Mouse (Mus musculus) right cerebral cortex, adult 18-20 months (tissue): Measurements from ENCODE around the gene Hspa1l.
"Not testable (repeated sequence)": the region's sequence is repeated elsewhere in the genome, so short reads cannot be mapped to it uniquely, and the experiment has no call there.

Experiments
- DNase-seq: peaks from one replicate; pipeline ENCODE4 v3.0.0; 2022; ENCODE audit warnings: mixed read lengths

The Hspa1l gene

DNA sequence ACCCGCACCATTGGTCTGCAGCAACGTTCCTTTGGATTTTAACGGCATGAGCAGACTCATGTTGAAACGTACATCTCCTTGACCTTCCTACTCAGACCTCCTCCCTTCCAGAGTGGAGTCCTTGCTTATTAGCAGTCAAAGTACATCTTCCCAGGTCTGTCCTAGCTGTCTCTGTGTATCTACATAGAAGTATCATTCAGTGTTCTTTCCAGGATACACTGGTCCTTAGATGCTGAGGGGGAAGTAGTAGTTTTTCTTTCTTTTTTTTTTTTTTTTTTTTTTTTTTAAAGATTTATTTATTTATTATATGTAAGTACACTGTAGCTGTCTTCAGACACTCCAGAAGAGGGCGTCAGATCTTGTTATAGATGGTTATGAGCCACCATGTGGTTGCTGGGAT, 33.4 kb downstream of the Hspa1l start:
- not testable (repeated sequence) for DNase-seq

DNA sequence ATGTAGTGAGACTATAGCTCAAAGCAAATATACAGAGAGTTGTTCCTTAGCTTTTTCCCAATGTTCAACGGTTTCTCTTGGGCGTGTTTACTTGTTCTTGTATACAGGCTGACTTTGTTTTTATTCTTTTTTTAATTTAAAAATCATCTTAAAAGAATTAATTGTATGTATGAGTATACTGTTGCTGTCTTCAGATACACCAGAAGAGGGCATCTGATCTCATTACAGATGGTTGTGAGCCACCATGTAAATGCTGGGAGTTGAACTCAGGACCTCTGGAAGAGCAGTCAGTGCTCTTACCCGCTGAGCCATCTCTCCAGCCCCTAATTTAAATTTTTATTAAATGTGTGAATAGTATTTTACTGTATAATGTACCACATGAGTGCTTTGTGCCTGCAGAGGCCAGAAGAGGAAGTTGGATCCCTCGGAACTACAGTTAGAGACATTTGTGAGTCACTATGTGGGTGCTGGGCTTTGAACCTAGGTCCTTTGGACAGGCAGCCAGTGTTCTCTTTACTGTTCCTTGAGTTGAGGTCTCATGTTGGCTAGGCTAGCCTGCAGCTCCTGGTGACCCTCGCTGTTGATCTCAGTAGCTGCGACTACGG, 35.0 kb downstream of the Hspa1l start:
- DNase-seq: no peak

DNA sequence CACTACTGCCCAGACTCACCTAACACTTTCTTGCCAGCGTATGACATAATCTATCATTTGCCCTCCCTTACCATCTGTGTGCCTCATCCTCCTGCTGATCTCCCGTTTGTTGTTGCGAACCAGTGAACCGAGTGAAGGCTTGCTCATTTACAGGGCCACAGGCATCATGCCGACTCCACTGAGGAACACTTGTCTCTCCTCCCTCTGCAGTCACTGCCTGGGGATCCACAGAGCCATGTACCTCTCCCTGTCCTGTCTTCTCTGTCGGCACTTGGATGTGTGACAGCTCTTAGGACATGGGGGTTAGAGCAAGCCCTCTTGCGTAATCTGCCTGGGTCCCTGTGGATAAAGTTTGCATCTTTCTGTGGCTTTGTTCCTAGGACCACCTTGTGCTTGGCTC, 37.1 kb downstream of the Hspa1l start:
- no peak for DNase-seq

DNA sequence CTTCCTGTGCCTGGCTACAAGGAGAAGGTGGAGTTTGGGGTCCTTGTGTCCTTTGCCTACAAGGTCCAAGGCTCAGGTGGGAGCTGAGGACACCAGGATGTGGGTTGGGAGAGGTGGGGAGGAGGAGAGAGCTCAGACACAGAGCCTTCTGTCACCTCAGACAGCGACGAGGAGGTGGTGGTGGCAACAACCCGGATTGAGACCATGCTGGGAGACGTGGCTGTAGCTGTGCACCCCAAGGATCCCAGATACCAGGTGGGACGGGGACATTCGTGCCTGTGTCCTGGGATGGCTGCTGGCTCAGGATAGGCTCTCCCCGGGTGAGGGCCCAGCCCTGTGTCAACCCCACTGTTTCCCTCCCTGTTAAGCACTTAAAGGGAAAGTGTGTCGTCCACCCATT, 38.9 kb downstream of the Hspa1l start:
- DNase-seq: no peak

DNA sequence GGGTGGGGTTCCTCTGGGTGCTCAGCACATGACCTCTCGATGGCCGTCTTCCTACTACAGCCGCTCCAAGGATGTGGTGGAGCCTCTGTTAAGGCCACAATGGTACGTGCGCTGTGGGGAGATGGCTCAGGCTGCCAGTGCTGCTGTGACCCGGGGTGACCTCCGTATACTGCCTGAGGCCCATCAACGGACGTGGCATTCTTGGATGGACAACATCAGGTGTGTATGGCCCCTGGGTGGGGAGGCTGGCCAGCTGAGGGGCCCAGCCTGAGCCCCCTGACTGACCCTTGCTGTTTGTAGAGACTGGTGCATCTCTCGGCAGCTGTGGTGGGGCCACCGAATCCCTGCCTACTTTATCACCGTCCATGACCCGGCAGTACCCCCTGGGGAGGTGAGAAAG, 39.9 kb downstream of the Hspa1l start:
- no peak for DNase-seq

DNA sequence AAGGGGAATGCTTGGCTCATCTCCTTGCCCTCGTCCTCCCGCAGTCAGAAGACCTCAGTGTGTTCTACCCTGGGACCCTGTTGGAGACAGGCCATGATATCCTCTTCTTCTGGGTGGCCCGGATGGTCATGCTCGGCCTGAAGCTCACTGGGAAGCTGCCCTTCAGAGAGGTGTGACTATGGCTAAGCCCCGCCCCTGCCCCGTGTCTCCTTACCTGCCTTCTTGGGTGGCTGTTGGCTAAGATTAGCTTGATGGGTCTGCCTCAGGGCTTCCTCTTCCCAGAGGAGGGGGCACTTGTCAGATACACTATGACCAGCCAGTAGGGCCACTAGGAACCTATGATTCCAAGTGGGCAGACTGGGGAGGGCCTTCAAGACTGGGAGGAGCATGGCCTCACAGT, 40.7 kb downstream of the Hspa1l start:
- no peak for DNase-seq

DNA sequence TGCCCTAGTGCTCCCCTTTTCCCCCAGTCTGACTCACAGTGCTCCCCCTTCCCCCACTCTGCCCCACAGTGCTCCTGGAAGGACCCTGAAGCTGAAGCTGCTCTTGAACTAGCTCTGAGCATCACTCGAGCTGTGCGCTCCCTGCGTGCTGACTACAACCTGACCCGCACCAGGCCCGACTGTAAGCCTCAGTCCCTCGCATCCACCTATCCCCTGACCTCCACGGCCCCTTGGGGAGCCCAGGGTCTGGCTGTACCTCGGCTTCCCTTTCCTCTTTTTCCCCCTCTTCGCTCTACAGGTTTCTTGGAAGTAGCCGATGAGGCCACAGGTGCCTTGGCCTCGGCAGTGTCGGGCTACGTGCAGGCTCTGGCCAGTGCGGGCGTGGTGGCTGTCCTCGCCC, 42.8 kb downstream of the Hspa1l start:
- no peak for DNase-seq

DNA sequence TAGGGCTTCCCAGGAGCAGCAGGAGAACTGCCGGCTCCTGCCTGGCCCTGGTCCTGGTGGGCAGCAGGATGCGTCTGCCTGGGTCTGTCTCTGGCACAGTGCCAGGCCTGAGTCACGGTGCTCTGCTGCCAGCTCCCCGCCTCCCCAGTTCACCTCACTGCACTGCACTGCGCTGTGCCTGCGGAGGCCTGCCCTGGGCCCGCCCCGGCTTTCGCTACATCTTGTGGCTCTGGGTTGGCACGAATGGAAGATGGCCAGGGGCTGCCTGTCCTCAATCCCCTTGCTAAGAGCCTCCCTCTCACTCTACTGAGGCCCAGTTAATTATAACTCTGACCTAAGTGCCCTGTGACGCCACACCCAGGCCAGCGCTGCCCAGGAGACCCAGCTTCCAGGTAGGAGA, 43.9 kb downstream of the Hspa1l start, which contains the start of gene Vwa7:
Gene Vwa7 (plus strand): TSS at position 204 of the 400 bp plus-strand sequence.
- DNase-seq: no peak

DNA sequence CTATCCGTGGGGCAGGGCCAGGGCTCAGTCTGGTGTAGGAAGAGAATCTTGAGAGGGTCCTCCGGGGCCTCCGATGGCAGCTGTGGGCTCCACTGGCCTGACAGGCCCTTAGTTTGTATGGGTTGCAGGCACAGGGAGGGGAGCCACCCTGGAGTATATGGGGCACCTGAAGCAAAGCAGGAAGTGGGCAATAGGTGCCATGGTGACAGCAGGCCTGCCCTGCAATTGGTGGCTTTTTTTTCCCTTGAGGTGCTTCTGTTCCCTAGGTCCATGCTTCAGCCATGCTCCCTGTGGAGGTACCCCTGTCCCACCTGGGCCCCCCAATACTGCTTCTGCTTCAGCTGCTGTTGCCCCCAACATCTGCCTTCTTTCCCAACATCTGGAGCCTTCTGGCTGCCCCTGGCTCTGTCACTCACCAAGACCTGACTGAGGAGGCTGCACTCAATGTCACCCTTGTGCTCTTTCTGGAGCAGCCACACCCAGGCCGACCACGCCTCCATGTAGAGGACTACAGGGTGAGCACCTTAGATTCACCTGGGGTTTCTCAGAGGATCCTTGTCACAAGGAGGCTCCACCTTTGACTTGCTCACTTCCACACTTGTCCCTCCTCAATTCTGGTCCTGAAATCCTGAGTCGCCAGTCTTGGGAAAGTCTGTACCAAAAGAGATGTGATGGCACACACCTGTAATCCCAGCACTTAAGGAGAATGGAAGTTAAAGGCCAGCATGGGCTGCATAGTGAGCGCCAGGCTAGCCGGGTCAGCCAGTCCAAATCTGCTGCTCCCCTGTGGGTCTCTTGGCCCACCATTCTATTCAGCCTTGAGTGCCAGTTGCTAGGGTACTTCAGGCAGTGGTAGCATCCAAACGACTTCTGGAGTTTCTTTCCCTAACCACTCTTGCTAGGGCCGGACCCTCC, 44.5 kb downstream of the Hspa1l start:
- no peak for DNase-seq

DNA sequence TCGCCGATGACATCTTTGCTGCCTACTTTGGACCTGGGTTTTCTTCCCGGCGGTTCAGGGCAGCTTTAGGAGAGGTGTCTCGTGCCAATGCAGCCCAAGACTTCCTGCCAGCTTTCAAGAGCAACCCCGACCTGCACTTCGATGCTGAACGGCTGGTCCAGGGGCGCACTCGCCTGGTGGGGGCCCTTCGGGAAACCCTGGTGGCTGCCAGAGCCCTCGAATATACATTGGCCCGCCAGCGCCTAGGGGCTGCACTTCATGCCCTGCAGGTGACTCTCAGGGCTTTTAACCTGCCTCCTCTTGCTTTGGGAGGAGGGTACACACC, 45.2 kb downstream of the Hspa1l start:
- no peak for DNase-seq

DNA sequence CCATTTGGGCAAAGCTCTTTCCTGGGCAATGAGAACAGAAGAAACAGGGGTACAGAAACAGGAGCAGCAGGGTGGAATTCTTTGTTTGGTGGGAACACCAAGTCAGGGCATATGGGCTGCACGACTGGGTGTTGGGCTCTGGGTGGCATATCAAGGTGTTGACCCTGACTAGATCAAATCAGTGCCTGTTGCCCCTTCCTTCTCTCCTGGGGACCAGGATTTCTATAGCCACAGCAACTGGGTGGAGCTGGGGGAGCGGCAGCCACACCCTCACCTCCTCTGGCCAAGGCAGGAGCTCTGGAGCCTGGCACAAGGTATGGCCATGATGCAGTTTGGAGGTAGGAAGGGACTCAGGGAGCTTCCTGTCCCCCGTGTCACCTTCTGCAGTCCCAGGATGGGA, 45.7 kb downstream of the Hspa1l start:
- DNase-seq: no peak

DNA sequence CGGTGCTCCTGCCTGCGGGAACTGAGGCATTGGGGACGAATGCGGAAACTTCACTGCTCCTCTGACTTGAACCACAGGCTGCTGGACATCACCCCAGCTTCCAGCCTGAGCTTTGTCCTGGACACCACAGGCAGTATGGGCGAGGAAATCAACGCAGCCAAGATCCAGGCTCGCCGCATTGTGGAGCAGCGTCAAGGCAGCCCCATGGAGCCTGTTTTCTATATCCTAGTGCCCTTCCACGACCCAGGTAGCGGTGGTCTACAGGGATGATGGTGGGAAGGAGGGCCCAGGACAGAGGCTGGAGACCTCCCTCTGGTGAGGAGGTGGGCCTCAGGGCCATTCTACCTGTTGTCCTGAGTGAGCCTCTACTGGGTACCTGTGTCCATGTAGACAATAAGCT, 47.4 kb downstream of the Hspa1l start:
- no peak for DNase-seq

DNA sequence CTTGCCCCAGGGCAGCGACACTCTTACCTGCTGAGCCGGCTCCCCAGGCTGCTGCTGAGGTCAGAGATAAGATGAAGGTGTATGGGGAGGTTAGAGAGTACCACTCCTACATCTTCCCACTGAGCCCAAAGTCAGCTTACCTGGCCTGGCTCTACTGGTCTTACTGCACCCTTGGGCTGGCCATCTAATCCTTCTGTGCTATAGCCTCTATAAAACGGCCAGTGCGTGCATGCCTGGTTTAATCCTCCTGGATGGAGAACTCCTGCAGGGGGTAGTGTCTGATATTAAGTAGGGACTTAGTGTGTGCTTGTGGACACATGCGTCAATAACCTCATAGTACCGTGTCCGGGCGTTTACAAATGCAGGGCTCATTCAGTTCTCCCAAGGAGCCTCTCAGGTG, 48.0 kb downstream of the Hspa1l start:
- no peak for DNase-seq

DNA sequence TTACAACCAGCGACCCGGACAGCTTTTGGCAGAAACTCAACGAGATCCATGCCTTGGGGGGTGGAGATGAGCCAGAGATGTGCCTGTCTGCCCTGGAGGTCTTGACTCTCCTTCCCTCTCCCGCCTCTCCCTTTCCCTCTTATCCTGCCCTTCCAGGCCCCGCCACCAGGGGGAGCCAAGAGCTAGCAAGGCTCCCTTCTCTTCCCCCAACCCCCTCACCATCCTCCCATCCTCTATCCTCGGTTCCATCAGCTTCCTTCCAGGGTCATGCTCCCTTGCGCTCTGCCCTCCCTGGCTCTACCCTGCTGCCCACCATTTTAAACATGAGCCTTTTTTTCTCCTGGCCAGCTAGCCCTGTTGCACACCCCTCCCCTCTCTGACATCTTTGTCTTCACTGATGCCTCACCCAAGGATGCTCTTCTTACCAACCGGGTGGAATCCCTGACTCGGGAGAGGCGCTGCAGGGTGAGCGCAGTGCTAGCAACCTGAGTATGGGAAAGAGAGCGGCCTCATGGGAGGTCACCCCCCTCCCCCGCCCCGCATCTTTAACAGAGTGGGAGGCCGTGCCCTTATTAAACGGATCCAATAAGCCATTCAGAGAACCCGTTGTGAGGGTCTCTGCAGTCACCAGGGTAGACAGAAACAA, 48.8 kb downstream of the Hspa1l start:
- peak; percentile 83 for DNase-seq

DNA sequence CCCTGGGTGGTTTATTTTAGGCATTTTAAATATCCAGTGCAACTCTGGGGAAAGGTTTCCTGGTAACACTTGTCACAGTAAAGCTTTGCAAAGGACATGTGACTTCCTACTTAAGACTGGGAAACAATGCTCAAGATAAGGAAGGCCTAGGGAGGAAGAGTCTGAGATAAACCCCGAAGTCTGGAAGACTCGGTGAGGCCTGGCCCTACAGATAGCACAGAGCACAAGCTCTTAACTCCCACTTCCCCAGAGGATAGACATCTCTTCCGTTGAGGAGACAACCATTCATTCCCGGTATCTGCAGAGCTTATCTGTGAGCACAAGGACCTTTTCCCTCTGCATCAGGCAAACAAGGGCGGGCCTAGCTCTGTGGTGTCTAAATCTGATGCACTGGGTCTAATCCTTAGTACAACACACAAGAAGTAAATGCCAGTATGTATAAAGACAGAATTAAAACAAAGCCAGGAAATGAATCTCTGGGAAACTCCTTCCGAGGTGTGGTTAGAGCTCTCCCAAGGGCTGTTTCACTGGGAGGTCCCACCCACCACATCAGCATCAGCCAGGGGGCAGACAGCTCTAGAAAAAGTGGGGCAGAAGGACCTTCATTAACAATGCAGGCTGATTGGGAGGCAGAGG, 49.5 kb downstream of the Hspa1l start:
- DNase-seq: no peak

DNA sequence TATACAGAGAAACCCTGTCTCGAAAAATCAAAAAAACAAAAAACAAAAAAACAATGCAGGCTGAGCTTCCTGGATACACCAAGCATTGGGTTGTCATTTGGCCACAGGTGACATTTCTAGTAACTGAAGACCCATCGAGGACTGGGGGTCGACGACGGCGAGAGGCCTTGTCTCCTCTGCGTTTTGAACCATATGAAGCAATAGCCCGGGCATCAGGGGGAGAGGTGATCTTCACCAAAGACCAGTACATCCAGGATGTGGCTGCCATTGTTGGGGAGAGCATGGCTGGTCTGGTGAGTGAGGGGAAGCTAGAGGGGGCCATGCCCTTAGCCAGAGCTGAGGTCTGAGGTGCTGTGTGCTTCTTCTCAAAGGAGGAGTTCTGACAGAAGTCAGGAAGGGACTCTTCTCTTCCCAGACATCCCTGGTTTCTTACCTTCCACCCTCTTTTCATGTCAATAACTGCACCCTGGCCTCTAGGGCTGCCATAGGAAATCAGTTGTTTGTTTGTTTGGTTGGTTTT, 50.1 kb downstream of the Hspa1l start:
- no peak for DNase-seq

DNA sequence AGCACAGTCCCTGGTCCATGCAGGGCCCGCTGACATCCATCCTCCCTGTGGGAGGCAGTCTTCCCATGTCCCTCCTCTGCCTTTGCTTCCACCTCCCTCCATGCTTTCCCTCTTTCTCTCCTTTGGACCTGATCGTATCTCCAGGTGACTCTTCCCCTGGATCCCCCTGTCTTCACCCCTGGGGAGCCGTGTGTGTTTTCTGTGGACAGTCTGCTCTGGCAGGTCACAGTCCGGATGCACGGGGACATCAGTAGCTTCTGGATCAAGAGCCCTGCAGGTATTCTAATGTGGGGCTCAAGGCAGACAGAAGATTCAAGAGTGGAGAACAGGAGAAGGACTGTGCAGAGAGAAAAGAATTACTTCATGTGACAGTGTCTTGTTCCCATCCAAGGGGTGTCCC, 50.7 kb downstream of the Hspa1l start:
- no peak for DNase-seq

DNA sequence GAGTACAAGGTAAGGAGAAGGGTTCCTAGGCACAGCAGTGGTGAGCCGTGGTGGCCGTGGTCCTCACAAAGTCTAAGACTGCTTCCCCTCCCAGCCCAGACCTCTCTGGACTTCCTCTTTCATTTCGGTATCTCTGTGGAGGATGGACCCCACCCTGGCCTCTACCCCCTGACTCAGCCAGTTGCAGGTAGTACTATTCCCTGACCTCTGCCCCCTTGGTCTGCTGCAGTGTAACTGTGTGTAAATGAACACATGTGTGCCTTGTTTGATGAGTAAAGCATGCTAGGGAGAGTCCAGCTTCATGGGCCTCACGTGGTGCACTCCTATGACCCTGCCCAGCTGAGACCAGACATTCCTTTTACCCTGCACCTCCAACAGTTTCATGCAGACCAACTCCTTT, 51.3 kb downstream of the Hspa1l start:
- no peak for DNase-seq

DNA sequence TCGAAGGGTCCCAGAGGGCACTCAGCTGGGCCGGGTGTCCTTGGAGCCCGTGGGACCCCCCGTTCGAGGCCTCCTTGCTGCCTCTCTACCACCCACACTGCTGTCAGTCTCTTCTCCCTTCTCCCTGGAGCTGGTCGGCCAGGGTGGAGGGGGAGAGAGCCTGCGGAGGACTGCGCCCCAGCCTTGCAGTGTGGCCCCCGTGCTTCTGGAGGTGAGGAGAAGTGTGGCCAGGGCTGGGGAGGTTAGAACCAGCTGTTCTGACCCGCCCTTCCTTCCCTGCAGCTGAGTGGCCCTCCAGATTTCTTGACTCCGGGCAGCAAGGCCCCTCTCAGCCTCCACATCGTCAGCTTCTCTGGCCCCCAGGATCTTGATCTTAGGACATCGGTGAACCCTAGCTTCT, 51.8 kb downstream of the Hspa1l start:
- DNase-seq: no peak

DNA sequence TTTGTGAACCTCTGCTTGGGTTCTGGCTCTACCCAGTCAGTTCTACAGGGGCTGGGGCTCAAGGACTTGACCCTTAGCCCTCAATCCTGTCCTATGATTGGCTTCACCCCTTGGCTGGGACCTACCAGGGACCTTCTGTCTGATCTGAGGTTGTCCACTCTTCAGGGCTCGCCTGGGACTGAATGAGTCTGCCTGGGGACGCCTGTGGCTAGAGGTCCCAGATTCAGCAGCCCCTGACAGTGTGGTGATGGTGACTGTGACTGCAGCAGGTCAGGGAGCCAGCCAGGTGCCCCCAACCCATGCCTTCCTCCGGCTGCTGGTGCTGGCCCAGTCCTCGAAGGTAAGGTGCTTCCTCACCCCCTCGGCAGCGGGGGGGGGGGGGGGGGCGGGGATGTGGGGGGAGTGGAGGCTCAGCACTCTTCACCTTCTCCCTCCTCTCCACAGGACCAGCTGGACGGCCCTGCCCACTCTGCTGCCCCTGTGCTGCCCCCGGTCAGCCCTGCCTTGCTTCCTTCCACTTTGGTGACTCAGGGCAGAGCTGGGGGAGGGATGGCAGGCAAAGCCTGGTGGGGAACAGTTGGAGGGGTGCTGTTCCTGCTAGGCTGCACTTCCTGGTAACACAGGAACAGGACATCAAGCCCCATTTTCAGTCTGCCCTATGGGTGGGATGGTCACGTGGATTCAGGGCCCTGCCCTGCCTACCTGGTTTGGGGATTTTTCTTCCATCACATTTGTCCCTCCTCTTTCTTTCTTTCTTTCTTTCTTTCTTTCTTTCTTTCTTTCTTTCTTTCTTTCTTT, 52.4 kb downstream of the Hspa1l start:
- no peak for DNase-seq

DNA sequence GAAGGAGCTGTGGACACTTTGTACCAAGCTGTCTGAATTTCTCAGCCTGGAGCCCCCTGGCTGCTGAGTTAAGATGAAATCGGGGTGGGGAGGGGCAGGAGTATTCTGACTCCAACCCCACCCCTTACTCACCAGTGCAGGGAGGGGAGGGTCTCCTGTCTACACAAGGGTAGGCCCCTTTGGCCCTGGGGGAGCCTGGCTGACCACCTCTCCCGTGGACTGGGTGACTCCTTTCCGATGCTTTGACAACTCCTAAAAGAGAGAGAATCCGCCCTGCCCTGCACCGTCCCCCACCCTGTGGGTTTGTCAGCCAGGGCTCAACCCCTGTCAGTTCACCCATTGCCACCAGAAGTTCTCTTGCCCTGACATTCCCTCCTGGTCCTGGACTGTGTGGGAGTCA, 53.7 kb downstream of the Hspa1l start:
- no peak for DNase-seq

DNA sequence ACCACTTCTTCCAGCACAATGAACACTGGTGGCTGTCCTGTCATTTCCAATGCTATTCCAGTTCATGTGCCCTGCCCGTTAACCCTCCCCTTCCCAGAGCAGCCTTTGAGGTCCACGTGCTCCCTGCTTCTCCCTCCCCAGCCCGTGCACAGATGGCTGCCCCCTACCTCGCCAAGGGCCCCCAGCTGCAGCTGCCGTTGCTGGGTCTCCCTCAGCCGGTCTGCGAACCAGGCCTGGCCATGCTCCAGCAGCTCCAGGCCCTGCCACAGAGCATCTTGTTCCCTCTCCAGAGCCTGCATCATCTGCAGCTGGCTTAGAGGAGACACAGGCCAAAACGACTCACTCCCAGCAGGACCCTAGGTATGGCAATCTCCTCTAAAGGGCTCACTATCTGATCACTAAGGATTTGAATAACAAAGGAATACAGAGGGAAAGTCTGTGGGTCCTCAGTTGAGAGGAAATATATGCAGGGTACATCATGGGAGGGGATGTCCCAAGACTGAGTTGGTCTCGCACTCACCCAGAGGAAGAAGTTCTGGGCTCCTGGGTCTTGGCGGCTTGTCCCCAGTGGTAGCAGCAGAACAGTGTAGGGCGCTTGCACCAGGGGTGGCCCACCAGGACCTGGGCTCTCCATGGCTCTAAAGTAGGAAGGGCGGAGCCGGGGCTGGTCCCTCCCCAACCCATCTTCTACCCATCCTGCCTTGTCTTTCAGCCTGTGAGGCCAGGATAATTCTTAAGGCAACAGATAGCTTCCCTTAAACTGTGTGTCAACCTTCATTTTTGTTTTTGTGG, 55.0 kb downstream of the Hspa1l start, which contains the start of gene Sapcd1:
Gene Sapcd1 (minus strand): TSS at position 740 of the 792 bp plus-strand sequence.
- DNase-seq: peak; percentile 46
